Mouse (Mus musculus): ENCODE measurements around the gene Igfbp7. TPM values are rescaled to one million over a fixed set of nuclear protein-coding genes. Genes with fewer than 3 reads are reported as not detected.
A peak's percentile ranks its signal among the peaks of the same experiment; 100 is the strongest.

Gene Igfbp7
- polyA plus RNA-seq, 2 experiments = 100 to 102 TPM

- Histone ChIP-seq H3K4me2 (replicated peaks; ENCODE audit: low read depth, low read length, severe bottlenecking) (no peak overlapping the region), H3K4me3 (replicated peaks; ENCODE audit: low read length) (no peak overlapping the region), H3K9me3 (ENCODE audit: control insufficient read depth, low read length) (no peaks in the 10 kb centered on the region), H3K27me3 (ENCODE audit: control insufficient read depth, insufficient read depth, low read length) (no peaks in the 10 kb centered on the region), H3K9ac (ENCODE audit: low read depth, low read length, severe bottlenecking) (no peak overlapping the region), H3K36me3 (ENCODE audit: control insufficient read depth, insufficient read depth, low read length) (no peaks in the 10 kb centered on the region), H3K4me1 (ENCODE audit: control insufficient read depth, insufficient read depth, low read length) (peaks cover 23% of the 10 kb centered on the region), H3K27ac (replicated peaks; ENCODE audit: low read depth, low read length) (no peak overlapping the region)
- DNase-seq (ENCODE audit: low spot score) (no peak), ATAC-seq (ENCODE audit: low FRiP score, low read depth) (no peak)
- WGBS = 72% methylated on average over 6 of the region's 6 CpGs
- no peak for TF ChIP-seq POLR2A (IDR thresholded peaks at IDR 0.05; ENCODE audit: borderline replicate concordance, extremely low read depth, insufficient read depth, insufficient read length)
Observed at GRCm38 (mm10) chr5:77372778-77373177, 35.1 kb downstream of the Igfbp7 start.

GRCm38 (mm10) chr5:77372242-77372641, 35.6 kb downstream of the Igfbp7 start:
- no peak overlapping the region for H3K9ac ChIP-seq (ENCODE audit: low read depth, low read length, severe bottlenecking)
- no peak overlapping the region for H3K27ac ChIP-seq (replicated peaks; ENCODE audit: low read depth, low read length)
- peaks cover 27% of the 10 kb centered on the region for H3K4me1 ChIP-seq (ENCODE audit: control insufficient read depth, insufficient read depth, low read length)
- H3K36me3 ChIP-seq (ENCODE audit: control insufficient read depth, insufficient read depth, low read length) = no peaks in the 10 kb centered on the region
- H3K9me3 ChIP-seq (ENCODE audit: control insufficient read depth, low read length) = no peaks in the 10 kb centered on the region
- DNase-seq (ENCODE audit: low spot score) = no peak
- WGBS = 75% methylated on average over 7 of the region's 7 CpGs
- no peaks in the 10 kb centered on the region for H3K27me3 ChIP-seq (ENCODE audit: control insufficient read depth, insufficient read depth, low read length)
- H3K4me2 ChIP-seq (replicated peaks; ENCODE audit: low read depth, low read length, severe bottlenecking) = no peak overlapping the region
- no peak for TF ChIP-seq POLR2A (IDR thresholded peaks at IDR 0.05; ENCODE audit: borderline replicate concordance, extremely low read depth, insufficient read depth, insufficient read length)
- H3K4me3 ChIP-seq (replicated peaks; ENCODE audit: low read length) = no peak overlapping the region
- ATAC-seq (ENCODE audit: low FRiP score, low read depth) = no peak

GRCm38 (mm10) chr5:77370378-77370892, 37.4 kb downstream of the Igfbp7 start:
- Histone ChIP-seq H3K4me2 (replicated peaks; ENCODE audit: low read depth, low read length, severe bottlenecking) (no peak overlapping the region), H3K27ac (replicated peaks; ENCODE audit: low read depth, low read length) (no peak overlapping the region), H3K9me3 (ENCODE audit: control insufficient read depth, low read length) (no peaks in the 10 kb centered on the region), H3K9ac (ENCODE audit: low read depth, low read length, severe bottlenecking) (no peak overlapping the region), H3K36me3 (ENCODE audit: control insufficient read depth, insufficient read depth, low read length) (no peaks in the 10 kb centered on the region), H3K4me3 (replicated peaks; ENCODE audit: low read length) (no peak overlapping the region), H3K27me3 (ENCODE audit: control insufficient read depth, insufficient read depth, low read length) (no peaks in the 10 kb centered on the region), H3K4me1 (ENCODE audit: control insufficient read depth, insufficient read depth, low read length) (peaks cover 34% of the 10 kb centered on the region)
- DNase-seq (ENCODE audit: low spot score) = no peak
- ATAC-seq (ENCODE audit: low FRiP score, low read depth) = no peak
- no peak for TF ChIP-seq POLR2A (IDR thresholded peaks at IDR 0.05; ENCODE audit: borderline replicate concordance, extremely low read depth, insufficient read depth, insufficient read length)
- 72% methylated on average over 5 of the region's 5 CpGs for WGBS

- Histone ChIP-seq H3K9ac (ENCODE audit: low read depth, low read length, severe bottlenecking) (no peak overlapping the region), H3K4me1 (ENCODE audit: control insufficient read depth, insufficient read depth, low read length) (peaks cover 37% of the 10 kb centered on the region), H3K4me3 (replicated peaks; ENCODE audit: low read length) (no peak overlapping the region), H3K36me3 (ENCODE audit: control insufficient read depth, insufficient read depth, low read length) (no peaks in the 10 kb centered on the region), H3K27me3 (ENCODE audit: control insufficient read depth, insufficient read depth, low read length) (no peaks in the 10 kb centered on the region), H3K27ac (replicated peaks; ENCODE audit: low read depth, low read length) (0 out of 2 replicates have a peak overlapping the region, but pooled peaks have one; percentile 19), H3K9me3 (ENCODE audit: control insufficient read depth, low read length) (no peaks in the 10 kb centered on the region), H3K4me2 (replicated peaks; ENCODE audit: low read depth, low read length, severe bottlenecking) (no peak overlapping the region)
- TF ChIP-seq POLR2A (IDR thresholded peaks at IDR 0.05; ENCODE audit: borderline replicate concordance, extremely low read depth, insufficient read depth, insufficient read length) = no peak
- 62% methylated on average over 5 of the region's 5 CpGs for WGBS
- no peak for ATAC-seq (ENCODE audit: low FRiP score, low read depth)
- no peak for DNase-seq (ENCODE audit: low spot score)
Observed at GRCm38 (mm10) chr5:77369394-77369793, 38.4 kb downstream of the Igfbp7 start.

GRCm38 (mm10) chr5:77368194-77368593, 39.6 kb downstream of the Igfbp7 start:
- Histone ChIP-seq H3K27ac (replicated peaks; ENCODE audit: low read depth, low read length) (no peak overlapping the region), H3K4me1 (ENCODE audit: control insufficient read depth, insufficient read depth, low read length) (peaks cover 35% of the 10 kb centered on the region), H3K9me3 (ENCODE audit: control insufficient read depth, low read length) (no peaks in the 10 kb centered on the region), H3K36me3 (ENCODE audit: control insufficient read depth, insufficient read depth, low read length) (no peaks in the 10 kb centered on the region), H3K4me2 (replicated peaks; ENCODE audit: low read depth, low read length, severe bottlenecking) (no peak overlapping the region), H3K4me3 (replicated peaks; ENCODE audit: low read length) (no peak overlapping the region), H3K27me3 (ENCODE audit: control insufficient read depth, insufficient read depth, low read length) (no peaks in the 10 kb centered on the region), H3K9ac (ENCODE audit: low read depth, low read length, severe bottlenecking) (no peak overlapping the region)
- 37% methylated on average over 7 of the region's 7 CpGs for WGBS
- TF ChIP-seq POLR2A (IDR thresholded peaks at IDR 0.05; ENCODE audit: borderline replicate concordance, extremely low read depth, insufficient read depth, insufficient read length) = no peak
- ATAC-seq (ENCODE audit: low FRiP score, low read depth) = no peak
- DNase-seq (ENCODE audit: low spot score) = no peak

GRCm38 (mm10) chr5:77367682-77368081, 40.2 kb downstream of the Igfbp7 start:
- no peaks in the 10 kb centered on the region for H3K36me3 ChIP-seq (ENCODE audit: control insufficient read depth, insufficient read depth, low read length)
- no peaks in the 10 kb centered on the region for H3K27me3 ChIP-seq (ENCODE audit: control insufficient read depth, insufficient read depth, low read length)
- peak; percentile 29 for DNase-seq (ENCODE audit: low spot score)
- no peak overlapping the region for H3K4me2 ChIP-seq (replicated peaks; ENCODE audit: low read depth, low read length, severe bottlenecking)
- peaks cover 35% of the 10 kb centered on the region for H3K4me1 ChIP-seq (ENCODE audit: control insufficient read depth, insufficient read depth, low read length)
- no peak overlapping the region for H3K9ac ChIP-seq (ENCODE audit: low read depth, low read length, severe bottlenecking)
- H3K27ac ChIP-seq (replicated peaks; ENCODE audit: low read depth, low read length) = no peak overlapping the region
- TF ChIP-seq POLR2A (IDR thresholded peaks at IDR 0.05; ENCODE audit: borderline replicate concordance, extremely low read depth, insufficient read depth, insufficient read length) = no peak
- ATAC-seq (ENCODE audit: low FRiP score, low read depth) = no peak
- no peak overlapping the region for H3K4me3 ChIP-seq (replicated peaks; ENCODE audit: low read length)
- WGBS = 39% methylated on average over 12 of the region's 12 CpGs
- H3K9me3 ChIP-seq (ENCODE audit: control insufficient read depth, low read length) = no peaks in the 10 kb centered on the region
